Mouse (Mus musculus): ENCODE data around the gene Cela1. TPM values are rescaled to one million over a fixed set of nuclear protein-coding genes. Genes with fewer than 3 reads are reported as not detected.

The Cela1 gene
- polyA plus RNA-seq (2012; rRNA removed) = 13.7 and 21.9 TPM in 2 replicates

DNA sequence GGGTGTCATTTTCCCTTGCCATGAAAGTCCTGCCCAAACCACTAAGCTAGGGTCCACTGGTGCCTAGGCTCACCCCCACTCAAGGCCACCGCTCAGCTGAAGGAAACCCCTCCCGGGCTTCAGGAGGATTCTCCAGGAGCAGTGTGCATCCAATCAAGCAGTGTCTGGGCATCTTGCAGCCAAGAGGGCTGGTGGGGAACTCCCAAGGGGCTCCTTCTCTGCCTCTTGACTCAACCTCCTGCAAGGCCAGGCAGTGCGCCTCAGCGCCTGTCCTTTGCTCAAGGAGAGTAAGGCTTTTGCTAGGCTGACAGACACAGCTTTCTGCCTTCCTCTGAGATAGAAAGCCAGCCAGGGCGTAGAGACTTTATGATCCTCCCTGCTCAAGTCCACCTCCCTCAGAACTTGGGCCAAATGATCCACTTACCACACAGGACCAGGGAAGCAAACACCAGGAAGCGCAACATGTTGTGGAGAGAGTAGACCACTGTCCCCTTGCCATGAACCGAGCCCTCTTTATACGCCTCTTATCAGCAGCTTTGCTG lies at the start of gene Cela1:
TSS of gene Cela1 (minus strand) at position 492 of the 542 bp plus-strand sequence.
- DNase-seq (ENCODE audit: low read depth, low spot score) = no peak
- 23% methylated on average over 8 of the region's 8 CpGs for WGBS

DNA sequence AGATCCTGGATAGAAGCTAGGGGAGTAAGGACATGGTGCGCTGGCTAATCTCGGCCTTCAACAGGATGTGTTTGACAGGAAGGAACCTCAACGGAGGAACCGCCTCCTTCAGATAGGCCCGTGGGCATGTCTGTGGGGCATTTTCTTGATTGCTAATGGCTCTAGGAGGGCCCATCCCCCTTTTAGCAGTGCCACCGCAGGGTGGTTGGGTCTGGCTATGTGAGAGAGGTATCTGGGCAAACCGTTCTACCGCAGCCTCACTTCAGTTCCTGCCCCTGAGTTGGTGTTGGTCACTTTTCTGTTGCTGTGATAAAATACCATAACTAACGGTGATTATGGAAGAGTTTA lies 48.2 kb upstream of the Cela1 start:
- DNase-seq (ENCODE audit: low read depth, low spot score) = no peak
- 79% methylated on average over 9 of the region's 9 CpGs for WGBS

DNA sequence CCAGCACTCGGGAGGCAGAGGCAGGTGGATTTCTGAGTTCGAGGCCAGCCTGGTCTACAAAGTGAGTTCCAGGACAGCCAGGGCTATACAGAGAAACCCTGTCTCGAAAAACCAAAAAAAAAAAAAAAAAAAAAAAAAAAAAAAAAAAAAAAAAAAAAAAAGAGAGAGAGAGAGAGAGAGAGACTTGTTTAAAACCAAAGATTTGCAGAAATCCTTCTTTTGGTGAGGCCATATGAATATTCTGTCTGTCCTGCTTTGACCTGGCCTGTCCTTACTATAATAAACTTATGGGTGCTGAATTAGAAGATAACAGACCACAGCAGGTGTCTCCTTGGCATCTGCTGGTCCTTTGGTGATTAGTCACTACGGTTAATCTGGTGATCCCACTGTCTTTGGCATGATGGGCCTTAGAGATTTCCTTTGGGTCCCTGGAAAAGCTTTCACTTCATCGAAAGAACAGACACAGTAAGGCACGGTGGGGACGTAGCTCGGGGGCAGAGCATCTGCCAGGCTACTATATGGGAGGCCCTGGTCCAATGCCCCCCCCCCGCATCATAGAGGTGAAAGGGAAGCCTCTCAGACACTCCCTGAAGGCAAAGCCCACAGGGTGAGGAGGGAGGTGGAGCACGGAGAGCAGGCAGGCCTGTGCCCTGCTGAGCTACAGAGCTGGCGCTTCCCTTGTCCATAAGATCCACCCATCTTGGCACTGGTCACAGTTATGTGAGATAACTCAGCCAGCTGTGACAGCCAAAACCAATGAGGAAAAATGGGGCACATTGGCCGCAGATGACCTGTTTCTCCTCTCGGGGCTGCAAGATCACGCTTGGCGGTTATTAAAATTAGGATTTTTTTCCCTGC lies 47.6 kb upstream of the Cela1 start:
- 72% methylated on average over 14 of the region's 15 CpGs for WGBS
- DNase-seq (ENCODE audit: low read depth, low spot score) = no peak

- DNase-seq (ENCODE audit: low read depth, low spot score) = no peak
- 46% methylated on average over 5 of the region's 5 CpGs for WGBS
These were observed 44.9 kb upstream of the Cela1 start for GRCm38 (mm10) chr15:100732580-100732979.

- WGBS = 66% methylated on average over 9 of the region's 9 CpGs
- DNase-seq (ENCODE audit: low read depth, low spot score) = no peak
These were observed 43.4 kb upstream of the Cela1 start for GRCm38 (mm10) chr15:100731081-100731480.

DNA sequence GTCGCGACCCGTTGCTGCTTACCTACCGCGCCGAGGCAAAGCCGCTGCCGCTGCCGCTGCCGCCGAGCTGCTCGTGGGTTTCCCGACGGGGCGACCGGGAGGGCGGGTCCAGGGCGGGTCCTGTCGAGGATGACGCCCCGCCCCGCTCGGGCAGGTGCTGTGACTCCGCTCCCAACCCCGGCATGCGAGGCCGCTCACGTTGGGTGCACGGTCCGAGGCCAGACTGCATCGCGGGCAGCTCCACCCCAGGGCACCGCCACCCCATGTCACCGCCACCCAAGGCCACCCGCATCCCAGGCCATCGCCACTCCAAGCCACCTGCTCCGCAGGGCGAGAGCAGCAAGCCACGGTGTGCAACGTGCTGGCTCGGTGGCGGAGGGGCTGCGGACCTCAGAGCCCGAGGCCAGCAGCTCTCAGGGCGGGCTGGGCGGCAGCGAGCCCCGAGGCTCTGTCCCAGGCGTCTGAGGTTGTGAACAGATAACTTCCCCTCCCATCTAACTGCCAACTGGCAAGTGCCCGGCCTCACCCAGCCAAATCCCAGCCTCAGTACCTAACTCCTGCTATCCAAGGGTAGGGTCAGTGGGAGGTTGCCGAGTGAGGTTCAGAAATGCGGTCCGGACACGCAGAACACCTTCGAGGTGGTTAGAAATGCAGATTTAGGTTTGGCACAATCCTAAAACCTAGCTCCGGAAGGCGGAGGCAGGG lies 41.7 kb upstream of the Cela1 start, which contains the start of gene Galnt6:
TSS of gene Galnt6 (minus strand) at position 96 of the 705 bp plus-strand sequence.
- no peak for DNase-seq (ENCODE audit: low read depth, low spot score)
- WGBS = 16% methylated on average over 57 of the region's 57 CpGs

DNA sequence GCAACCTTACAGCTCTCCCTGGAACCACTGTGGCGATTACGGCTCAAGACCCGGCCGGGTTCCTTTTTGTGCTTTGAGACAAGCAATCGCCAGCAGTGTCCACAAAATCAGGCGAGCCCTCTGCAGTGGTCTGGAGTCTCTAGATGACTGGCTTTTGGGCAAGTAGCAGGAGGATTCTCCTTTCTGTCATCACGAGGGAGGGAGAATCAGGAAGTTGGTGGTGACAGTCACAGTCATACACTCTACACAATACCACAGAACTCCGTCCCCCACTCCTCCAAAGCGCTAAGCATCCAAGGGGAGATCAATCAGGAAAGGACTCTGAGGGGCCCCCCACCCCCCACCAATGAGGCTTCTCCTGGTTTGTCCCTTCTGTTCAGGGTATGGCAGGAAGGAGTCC lies 40.9 kb upstream of the Cela1 start:
- no peak for DNase-seq (ENCODE audit: low read depth, low spot score)
- 15% methylated on average over 9 of the region's 9 CpGs for WGBS

DNA sequence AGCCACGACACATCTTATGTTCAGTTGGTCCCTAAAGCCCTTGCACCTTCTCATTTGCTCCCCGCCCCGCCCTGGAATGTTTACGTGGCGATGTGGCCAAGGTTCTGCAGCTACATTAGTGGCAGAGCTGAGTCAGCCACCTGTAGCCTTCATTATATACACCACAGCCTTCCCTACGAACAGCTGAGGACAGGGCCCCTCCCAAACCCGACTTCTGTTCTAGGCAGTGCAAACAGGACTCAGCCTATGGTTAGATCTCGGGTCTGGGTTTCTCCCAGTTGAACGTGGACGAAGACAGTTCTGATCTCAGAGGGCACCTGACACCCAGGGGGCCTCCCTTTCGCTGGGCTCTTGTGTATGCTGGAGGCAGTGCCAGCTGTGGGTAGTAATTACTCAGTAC lies 40.1 kb upstream of the Cela1 start:
- 31% methylated on average over 11 of the region's 11 CpGs for WGBS
- peak; percentile 85 for DNase-seq (ENCODE audit: low read depth, low spot score)

GRCm38 (mm10) chr15:100726721-100727120 lies 39.0 kb upstream of the Cela1 start:
- WGBS = 89% methylated on average over 11 of the region's 11 CpGs
- DNase-seq (ENCODE audit: low read depth, low spot score) = no peak

GRCm38 (mm10) chr15:100723505-100723904 lies 35.8 kb upstream of the Cela1 start:
- WGBS = 59% methylated on average over 14 of the region's 14 CpGs
- no peak for DNase-seq (ENCODE audit: low read depth, low spot score)

DNA sequence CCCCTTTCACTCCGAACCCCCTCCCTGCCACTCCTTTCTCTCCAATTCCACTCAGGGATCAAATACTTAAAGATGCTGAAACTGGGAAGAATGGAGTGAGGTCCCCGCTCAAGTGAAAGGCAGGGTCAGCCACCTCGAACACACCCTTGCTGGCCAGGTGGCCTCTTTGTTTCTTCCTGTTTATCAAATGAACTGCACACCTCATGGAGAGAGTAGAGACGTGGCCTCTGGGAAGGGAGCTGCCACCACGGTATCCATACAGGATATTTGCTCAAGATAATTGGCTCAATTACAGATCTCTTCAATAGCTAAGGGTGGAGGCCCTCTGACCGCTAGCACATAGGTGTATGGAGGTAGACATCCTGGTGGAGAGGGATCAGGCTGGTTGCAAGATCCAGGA lies 34.8 kb upstream of the Cela1 start:
- 34% methylated on average over 6 of the region's 6 CpGs for WGBS
- DNase-seq (ENCODE audit: low read depth, low spot score) = no peak

DNA sequence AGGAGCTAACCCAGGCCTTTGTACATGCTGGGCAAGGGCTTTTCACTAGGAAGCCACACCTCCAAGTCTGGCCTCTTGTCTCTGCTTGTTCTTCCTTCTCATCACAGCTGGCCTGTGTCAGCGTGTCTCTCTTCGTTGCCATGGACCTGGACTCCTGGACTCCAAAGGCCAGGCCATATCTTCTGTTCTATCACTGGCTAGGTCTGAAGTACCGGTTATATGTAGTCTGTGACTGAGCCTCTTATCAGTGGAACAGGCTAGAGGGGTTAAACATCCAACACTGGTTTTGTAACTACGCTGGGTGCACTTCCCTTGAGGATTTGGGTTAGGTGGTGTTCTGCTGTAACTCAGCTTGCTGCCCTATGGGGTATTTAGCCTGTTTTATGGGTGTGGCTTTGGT lies 34.3 kb upstream of the Cela1 start:
- DNase-seq (ENCODE audit: low read depth, low spot score) = no peak
- 21% methylated on average over 4 of the region's 4 CpGs for WGBS

GRCm38 (mm10) chr15:100721445-100721844 lies 33.7 kb upstream of the Cela1 start:
- DNase-seq (ENCODE audit: low read depth, low spot score) = no peak
- WGBS = 82% methylated on average over 5 of the region's 5 CpGs

- no peak for DNase-seq (ENCODE audit: low read depth, low spot score)
- 80% methylated on average over 10 of the region's 10 CpGs for WGBS
These were observed 32.3 kb upstream of the Cela1 start for GRCm38 (mm10) chr15:100720066-100720465.

DNA sequence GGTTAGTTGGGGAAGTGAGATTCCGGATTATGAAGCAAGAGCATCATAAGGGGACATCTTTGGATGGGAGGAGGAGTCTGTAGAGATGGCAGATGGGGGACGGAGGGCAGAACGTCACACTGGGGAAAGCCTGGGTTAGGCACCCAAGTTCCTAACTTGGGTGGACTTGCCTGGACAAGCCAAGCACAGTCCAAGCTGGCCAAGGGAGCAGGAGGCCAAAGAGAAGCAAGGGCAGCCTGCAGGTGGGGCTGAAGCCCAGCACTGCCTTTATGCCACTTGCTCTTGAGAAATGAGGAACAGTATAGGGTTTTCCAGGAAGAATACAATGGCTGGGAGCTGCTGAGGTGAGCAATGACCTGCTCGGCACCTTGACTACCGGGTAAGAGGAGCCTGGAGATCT lies 31.5 kb upstream of the Cela1 start:
- DNase-seq (ENCODE audit: low read depth, low spot score) = no peak
- 92% methylated on average over 5 of the region's 5 CpGs for WGBS

DNA sequence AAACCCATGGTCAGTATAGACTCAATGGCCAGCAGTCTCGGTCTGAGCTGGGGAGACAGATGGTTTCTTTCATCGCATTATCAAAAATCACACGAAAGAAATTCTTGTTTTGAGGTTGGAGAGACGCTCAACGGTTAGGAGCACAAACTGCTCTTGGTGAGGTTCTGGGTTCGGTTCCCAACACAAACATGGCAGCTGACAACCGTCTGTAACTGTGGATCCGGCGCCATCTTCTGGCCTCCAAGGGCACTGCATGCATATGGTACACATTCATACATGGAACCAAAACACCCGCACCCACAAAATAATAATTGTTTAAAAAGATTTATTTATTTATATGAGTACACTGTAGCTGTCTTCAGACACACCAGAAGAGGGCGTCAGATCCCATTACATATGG lies 30.9 kb upstream of the Cela1 start:
- no peak for DNase-seq (ENCODE audit: low read depth, low spot score)
- WGBS = 84% methylated on average over 11 of the region's 11 CpGs

GRCm38 (mm10) chr15:100717933-100718332 lies 30.2 kb upstream of the Cela1 start:
- DNase-seq (ENCODE audit: low read depth, low spot score) = no peak
- 87% methylated on average over 6 of the region's 6 CpGs for WGBS

- 74% methylated on average over 9 of the region's 9 CpGs for WGBS
- no peak for DNase-seq (ENCODE audit: low read depth, low spot score)
These were observed 27.8 kb upstream of the Cela1 start for GRCm38 (mm10) chr15:100715399-100715993.

- 91% methylated on average over 8 of the region's 8 CpGs for WGBS
- no peak for DNase-seq (ENCODE audit: low read depth, low spot score)
These were observed 26.7 kb upstream of the Cela1 start for GRCm38 (mm10) chr15:100714470-100714869.

DNA sequence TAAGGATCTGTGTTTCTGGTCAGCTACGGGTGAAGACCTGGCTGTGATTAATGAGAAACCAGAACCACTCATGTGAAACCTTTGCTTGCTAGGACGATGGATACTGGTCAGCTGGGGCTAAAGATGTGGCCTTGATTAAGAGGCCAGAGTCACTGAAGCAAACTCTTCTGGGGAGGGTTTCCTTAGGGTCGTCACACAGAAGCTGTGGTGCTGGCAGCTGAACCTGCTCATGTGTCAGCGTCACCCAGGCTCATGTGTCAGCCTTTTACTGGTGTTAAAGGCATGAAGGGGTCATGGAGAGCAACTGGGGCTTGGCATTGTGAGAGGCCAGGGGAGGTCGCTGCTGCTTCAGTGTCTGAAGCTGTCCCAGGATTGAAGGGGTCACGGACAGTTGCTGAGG lies 23.1 kb upstream of the Cela1 start:
- no peak for DNase-seq (ENCODE audit: low read depth, low spot score)
- WGBS = 83% methylated on average over 6 of the region's 6 CpGs
